Mouse (Mus musculus) ES-E14 (cell line): ENCODE results near the gene Tada3.

Experiments
- CHD2 ChIP-seq: IDR thresholded peaks from 2 replicates; pipeline ENCODE4 v1.6.1; 2014; ENCODE audit warnings: mild to moderate bottlenecking, low read depth, low read length, inconsistent platforms
- HCFC1 ChIP-seq: IDR thresholded peaks from 2 replicates; pipeline ENCODE4 v1.6.1; 2012; ENCODE audit warnings: low read length, inconsistent platforms, borderline replicate concordance; ENCODE audit not compliant: insufficient read depth
- MAFK ChIP-seq: IDR thresholded peaks from 2 replicates; pipeline ENCODE4 v1.6.1; 2014; ENCODE audit warnings: mild to moderate bottlenecking, low read depth, low read length, inconsistent platforms; ENCODE audit not compliant: insufficient read depth
- ZC3H11A ChIP-seq: IDR thresholded peaks from 2 replicates; pipeline ENCODE4 v1.6.1; 2012; ENCODE audit warnings: low read depth, mild to moderate bottlenecking, inconsistent platforms, low read length, borderline replicate concordance
- ZNF384 ChIP-seq: IDR thresholded peaks from 2 replicates; pipeline ENCODE4 v1.6.1; 2012; ENCODE audit warnings: low read depth, low read length, inconsistent platforms

GRCm38 (mm10) chr6:113419199-113419587 lies 41.5 kb upstream of the Tada3 start, which contains the start of gene Rpusd3:
- TF ChIP-seq CHD2 (peak; percentile 84), MAFK (no peak), HCFC1 (no peak), ZNF384 (no peak), ZC3H11A (no peak)
